Mouse (Mus musculus) macrophage (primary cell): Measurements from ENCODE around the gene Sacs. TPM values are rescaled to one million over a fixed set of nuclear protein-coding genes. Genes with fewer than 3 reads are reported as not detected.
"Not testable (repeated sequence)": the region's sequence is repeated elsewhere in the genome, so short reads cannot be mapped to it uniquely, and the experiment has no call there.

Source experiments
- H3K27ac ChIP-seq: fragments of 350-480 bp; formaldehyde crosslinking; 2 replicates; pipeline ENCODE4 v1.9.0; 2021
- H3K36me3 ChIP-seq: fragments of 350-480 bp; formaldehyde crosslinking; 2 replicates; pipeline ENCODE4 v1.9.0; 2021; ENCODE audit errors: inconsistent target
- H3K4me3 ChIP-seq: fragments of 350-480 bp; formaldehyde crosslinking; 2 replicates; pipeline ENCODE4 v1.9.0; 2021; ENCODE audit errors: inconsistent target
- H3K79me2 ChIP-seq: fragments of 350-480 bp; formaldehyde crosslinking; 2 replicates; pipeline ENCODE4 v1.9.0; 2021; ENCODE audit errors: inconsistent target
- WGBS: methylation state at CpG from one replicate; pipeline ENCODE4 v1.1.7; 2026; ENCODE audit warnings: inconsistent platforms; ENCODE audit not compliant: missing documents; 5-methylcytosine and 5-hydroxymethylcytosine counted together
- polyA plus RNA-seq: library from polyadenylated mRNA; stranded (reverse); fragments of 250-400 nt; gene quantifications from 3 replicates; pipeline ENCODE4 v1.2.4, GENCODE M21; 2018; ENCODE audit warnings: inconsistent platforms
- total RNA-seq, 78 experiments: library from RNA; depleted of rRNA; stranded (reverse); fragments of 250-400 nt; gene quantifications; 1 replicate in 9 of 78; 2 replicates in 24 of 78; 3 replicates in 43 of 78; 4 replicates in 2 of 78; pipeline ENCODE4 v1.2.4; 2018; ENCODE audit warnings: inconsistent platforms in 56 of 78

The Sacs gene
- 10 to 100 TPM in 15 of 26 experiments, 1 to 10 TPM in 11; 3.2 to 26.7 (median 10.5) TPM for total RNA-seq (2018; cell fraction: chromatin; rRNA removed)
- total RNA-seq (2018; cell fraction: cytosol; rRNA removed) = 1 to 10 TPM; 1.1 to 4.8 (median 2.3) TPM
- total RNA-seq (2018; cell fraction: nucleus; rRNA removed) = 10 to 100 TPM in 5 of 26 experiments, 1 to 10 TPM in 21; 2.6 to 22.3 (median 5.5) TPM
- 0.84 to 2.5 TPM (median 1.3 TPM) in 3 replicates for polyA plus RNA-seq

GRCm38 (mm10) chr14:61137994-61138726 lies at the start of gene Sacs:
Sacs (plus strand) TSS chr14:61138457.
- 14% methylated on average over 23 of the region's 23 CpGs for WGBS
- H3K79me2 ChIP-seq = no peaks in the 10 kb centered on the region
- H3K4me3 ChIP-seq = no peak within 1 kb of the TSS
- no peaks in the 10 kb centered on the region for H3K36me3 ChIP-seq
- no peak within 1 kb of the TSS for H3K27ac ChIP-seq

GRCm38 (mm10) chr14:61090955-61091354 lies 47.3 kb upstream of the Sacs start:
- 87% methylated on average over 5 of the region's 5 CpGs for WGBS

GRCm38 (mm10) chr14:61092073-61092472 lies 46.2 kb upstream of the Sacs start:
- Histone ChIP-seq H3K36me3 (no peaks in the 10 kb centered on the region), H3K79me2 (no peaks in the 10 kb centered on the region)
- WGBS = 92% methylated on average over 3 of the region's 3 CpGs

More at GRCm38 (mm10) chr14:61090955-61091354, 47.3 kb upstream of the Sacs start:
- Histone ChIP-seq H3K36me3 (no peaks in the 10 kb centered on the region), H3K4me3 (no peak overlapping the region), H3K79me2 (no peaks in the 10 kb centered on the region), H3K27ac (no peak overlapping the region)

GRCm38 (mm10) chr14:61097974-61098625 lies 40.2 kb upstream of the Sacs start:
- no peaks in the 10 kb centered on the region for H3K79me2 ChIP-seq
- H3K27ac ChIP-seq = no peak overlapping the region
- no peak overlapping the region for H3K4me3 ChIP-seq
- 87% methylated on average over 11 of the region's 12 CpGs for WGBS
- no peaks in the 10 kb centered on the region for H3K36me3 ChIP-seq

More at GRCm38 (mm10) chr14:61092073-61092472, 46.2 kb upstream of the Sacs start:
- H3K27ac ChIP-seq = no peak overlapping the region
- no peak overlapping the region for H3K4me3 ChIP-seq

- no peaks in the 10 kb centered on the region for H3K36me3 ChIP-seq
- WGBS = 96% methylated on average over 6 of the region's 6 CpGs
- no peak overlapping the region for H3K4me3 ChIP-seq
These were observed 37.5 kb upstream of the Sacs start for GRCm38 (mm10) chr14:61100736-61101135.

GRCm38 (mm10) chr14:61106404-61106803 lies 31.9 kb upstream of the Sacs start:
- 86% methylated on average over 8 of the region's 8 CpGs for WGBS
- no peak overlapping the region for H3K27ac ChIP-seq

More at GRCm38 (mm10) chr14:61100736-61101135, 37.5 kb upstream of the Sacs start:
- Histone ChIP-seq H3K79me2 (no peaks in the 10 kb centered on the region), H3K27ac (no peak overlapping the region)

GRCm38 (mm10) chr14:61108625-61109024 lies 29.6 kb upstream of the Sacs start:
- WGBS = 96% methylated on average over 2 of the region's 2 CpGs
- H3K27ac ChIP-seq = no peak overlapping the region
- H3K79me2 ChIP-seq = no peaks in the 10 kb centered on the region
- H3K4me3 ChIP-seq = no peak overlapping the region
- no peaks in the 10 kb centered on the region for H3K36me3 ChIP-seq

More at GRCm38 (mm10) chr14:61106404-61106803, 31.9 kb upstream of the Sacs start:
- no peaks in the 10 kb centered on the region for H3K36me3 ChIP-seq
- H3K79me2 ChIP-seq = no peaks in the 10 kb centered on the region
- no peak overlapping the region for H3K4me3 ChIP-seq

GRCm38 (mm10) chr14:61112404-61112803 lies 25.9 kb upstream of the Sacs start:
- WGBS = 9% methylated on average over 11 of the region's 11 CpGs
- H3K79me2 ChIP-seq = no peaks in the 10 kb centered on the region
- H3K27ac ChIP-seq = no peak overlapping the region
- no peaks in the 10 kb centered on the region for H3K36me3 ChIP-seq
- no peak overlapping the region for H3K4me3 ChIP-seq

GRCm38 (mm10) chr14:61124755-61125154 lies 13.5 kb upstream of the Sacs start:
- 90% methylated on average over 5 of the region's 5 CpGs for whole genome bisulfite sequencing
- no peak overlapping the region for H3K27ac ChIP-seq
- no peaks in the 10 kb centered on the region for H3K79me2 ChIP-seq

GRCm38 (mm10) chr14:61125201-61125600 lies 13.1 kb upstream of the Sacs start:
- H3K4me3 ChIP-seq = no peak overlapping the region
- H3K27ac ChIP-seq = no peak overlapping the region
- H3K36me3 ChIP-seq = no peaks in the 10 kb centered on the region
- 86% methylated on average over 6 of the region's 6 CpGs for WGBS
- H3K79me2 ChIP-seq = no peaks in the 10 kb centered on the region

More at GRCm38 (mm10) chr14:61124755-61125154, 13.5 kb upstream of the Sacs start:
- Histone ChIP-seq H3K4me3 (no peak overlapping the region), H3K36me3 (no peaks in the 10 kb centered on the region)

- not testable (repeated sequence) for H3K27ac ChIP-seq, H3K79me2 ChIP-seq, H3K36me3 ChIP-seq, H3K4me3 ChIP-seq
- WGBS = 96% methylated on average over 6 of the region's 6 CpGs
These were observed 10.9 kb upstream of the Sacs start for GRCm38 (mm10) chr14:61127365-61127764.

GRCm38 (mm10) chr14:61128961-61129507 lies 9.2 kb upstream of the Sacs start:
- Histone ChIP-seq H3K4me3 (no peak overlapping the region), H3K79me2 (no peaks in the 10 kb centered on the region), H3K36me3 (no peaks in the 10 kb centered on the region), H3K27ac (no peak overlapping the region)
- WGBS = 88% methylated on average over 7 of the region's 7 CpGs

- no peak overlapping the region for H3K27ac ChIP-seq
- H3K79me2 ChIP-seq = no peaks in the 10 kb centered on the region
- no peak overlapping the region for H3K4me3 ChIP-seq
- no peaks in the 10 kb centered on the region for H3K36me3 ChIP-seq
- WGBS = 100% methylated on average over 1 of the region's 1 CpGs
These were observed 5.7 kb upstream of the Sacs start for GRCm38 (mm10) chr14:61132556-61132955.

GRCm38 (mm10) chr14:61134381-61135030 lies 3.8 kb upstream of the Sacs start:
- H3K36me3 ChIP-seq = no peaks in the 10 kb centered on the region
- WGBS = 80% methylated on average over 4 of the region's 5 CpGs
- no peak overlapping the region for H3K27ac ChIP-seq
- H3K79me2 ChIP-seq = no peaks in the 10 kb centered on the region
- no peak overlapping the region for H3K4me3 ChIP-seq
